Mouse (Mus musculus): ENCODE data around the gene Med4. TPM values are rescaled to one million over a fixed set of nuclear protein-coding genes. Genes with fewer than 3 reads are reported as not detected.

The Med4 gene
- polyA plus RNA-seq (2014; fragmentation: Nextera tagmentation; extraction: Ambion mirVana), result 93.5 and 96.3 TPM in 2 replicates

DNA sequence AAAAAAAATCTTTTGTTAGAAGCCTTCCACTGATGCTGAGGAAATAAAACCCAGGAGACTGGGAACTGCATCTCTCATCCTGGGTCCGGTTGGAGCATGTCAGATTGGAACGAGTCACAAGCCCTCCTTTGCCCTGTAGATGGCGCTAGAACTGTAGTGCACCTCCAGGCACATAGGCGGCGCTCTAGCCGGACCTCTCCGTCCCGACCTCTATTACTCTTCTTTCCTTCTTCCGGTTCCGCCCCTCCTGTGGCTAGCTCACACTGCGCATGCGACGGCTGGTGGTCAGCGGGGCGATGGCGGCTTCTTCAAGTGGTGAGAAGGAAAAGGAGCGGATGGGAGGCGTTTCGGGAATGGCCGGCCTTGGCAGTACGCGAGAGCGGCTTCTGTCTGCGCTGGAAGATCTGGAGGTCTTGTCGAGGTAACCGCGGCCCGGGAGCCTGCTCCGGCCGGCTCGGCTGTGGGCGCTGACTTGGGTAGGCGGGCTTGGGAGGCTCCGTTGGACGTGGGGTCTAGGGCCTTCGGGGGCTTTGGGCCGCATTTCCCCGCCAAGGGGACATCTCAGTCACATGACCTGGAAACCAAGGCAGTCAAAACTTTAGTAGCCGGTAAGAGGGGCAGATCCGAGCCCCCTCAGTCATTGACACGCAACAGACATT, at the start of gene Med4:
Med4 (plus strand) TSS at position 261 of the 659 bp plus-strand sequence.
- Histone ChIP-seq H3K27me3 (ENCODE audit: control insufficient read depth, insufficient read depth, low read length) (no peaks in the 10 kb centered on the region), H3K9ac (ENCODE audit: low read depth, low read length) (peak within 1 kb of the TSS; percentile 80), H3K4me2 (replicated peaks; ENCODE audit: low read depth, low read length) (peak within 1 kb of the TSS; percentile 54), H3K4me1 (replicated peaks; ENCODE audit: control insufficient read depth, insufficient read depth, low read length) (no peaks in the 10 kb centered on the region), H3K27ac (ENCODE audit: low read depth, low read length) (no peak within 1 kb of the TSS), H3K9me3 (ENCODE audit: control insufficient read depth, low read length) (no peaks in the 10 kb centered on the region), H3K36me3 (ENCODE audit: control insufficient read depth, insufficient read depth, low read length) (no peaks in the 10 kb centered on the region), H3K4me3 (ENCODE audit: low read depth, low read length) (peak within 1 kb of the TSS; percentile 86)
- WGBS, result under 1% methylated on average over 40 of the region's 41 CpGs
- DNase-seq (ENCODE audit: low spot score), result peak; percentile 99
- ATAC-seq (ENCODE audit: low FRiP score), result peak; percentile 96

DNA sequence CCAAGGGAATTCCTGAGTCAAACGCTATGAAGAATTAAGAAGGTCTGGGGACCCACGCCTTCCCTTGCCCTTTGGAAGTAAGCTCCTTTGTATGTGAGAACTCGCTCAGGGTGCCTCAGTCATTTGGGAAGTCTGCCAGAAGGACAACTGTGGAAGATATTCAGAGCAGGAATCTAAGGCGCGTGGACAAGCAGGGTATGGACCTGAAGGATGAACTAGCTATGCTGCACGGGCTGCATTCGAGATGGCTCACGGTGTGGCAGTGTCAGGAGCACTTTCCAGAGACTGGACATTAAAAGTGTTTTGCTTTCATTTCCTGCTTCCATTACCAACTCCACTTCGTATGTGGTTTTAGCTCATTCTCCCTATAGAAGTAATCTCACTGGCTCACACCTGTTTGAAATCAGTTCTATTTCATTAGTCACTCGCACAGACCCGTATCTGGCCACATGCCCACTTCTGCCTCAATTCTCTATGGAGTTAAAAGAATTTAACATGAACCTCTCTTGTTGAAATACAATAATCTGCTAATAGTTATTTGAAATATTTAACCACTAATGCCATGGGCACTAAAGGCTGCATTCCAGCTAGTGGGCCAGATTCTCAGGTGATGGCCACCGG, 49.2 kb upstream of the Med4 start:
- no peak overlapping the region for H3K4me2 ChIP-seq (replicated peaks; ENCODE audit: low read depth, low read length)

DNA sequence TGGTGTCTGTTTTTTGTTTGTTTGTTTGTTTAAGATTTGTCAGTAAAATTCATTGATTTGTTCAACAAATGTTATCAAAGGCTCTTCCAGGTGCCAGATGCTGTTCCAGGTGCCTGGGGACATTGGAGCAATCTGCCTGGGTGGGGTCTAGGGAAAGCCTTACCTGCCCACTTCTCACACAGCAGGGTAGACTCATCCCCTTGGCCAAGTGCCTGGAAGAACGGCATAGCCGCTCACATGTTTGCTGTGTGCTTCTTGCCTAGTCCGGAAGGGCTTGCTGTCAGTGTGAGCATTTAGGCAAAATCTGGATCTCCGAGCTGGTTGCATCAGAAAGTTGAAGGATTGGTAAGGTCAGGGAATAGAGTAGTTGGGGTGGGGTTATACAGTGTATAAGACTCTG, 47.6 kb upstream of the Med4 start:
- no peaks in the 10 kb centered on the region for H3K27me3 ChIP-seq (ENCODE audit: control insufficient read depth, insufficient read depth, low read length)
- H3K36me3 ChIP-seq (ENCODE audit: control insufficient read depth, insufficient read depth, low read length), result no peaks in the 10 kb centered on the region
- no peak overlapping the region for H3K4me2 ChIP-seq (replicated peaks; ENCODE audit: low read depth, low read length)
- WGBS, result 86% methylated on average over 4 of the region's 4 CpGs
- no peak for ATAC-seq (ENCODE audit: low FRiP score)
- no peak overlapping the region for H3K4me3 ChIP-seq (ENCODE audit: low read depth, low read length)
- H3K27ac ChIP-seq (ENCODE audit: low read depth, low read length), result no peak overlapping the region
- H3K9me3 ChIP-seq (ENCODE audit: control insufficient read depth, low read length), result no peaks in the 10 kb centered on the region
- no peaks in the 10 kb centered on the region for H3K4me1 ChIP-seq (replicated peaks; ENCODE audit: control insufficient read depth, insufficient read depth, low read length)
- no peak overlapping the region for H3K9ac ChIP-seq (ENCODE audit: low read depth, low read length)
- DNase-seq (ENCODE audit: low spot score), result no peak

More for the DNA sequence above, 49.2 kb upstream of the Med4 start:
- Histone ChIP-seq H3K27ac (ENCODE audit: low read depth, low read length) (no peak overlapping the region), H3K36me3 (ENCODE audit: control insufficient read depth, insufficient read depth, low read length) (no peaks in the 10 kb centered on the region), H3K27me3 (ENCODE audit: control insufficient read depth, insufficient read depth, low read length) (no peaks in the 10 kb centered on the region), H3K4me1 (replicated peaks; ENCODE audit: control insufficient read depth, insufficient read depth, low read length) (no peaks in the 10 kb centered on the region), H3K9me3 (ENCODE audit: control insufficient read depth, low read length) (no peaks in the 10 kb centered on the region), H3K4me3 (ENCODE audit: low read depth, low read length) (no peak overlapping the region), H3K9ac (ENCODE audit: low read depth, low read length) (no peak overlapping the region)
- WGBS, result 77% methylated on average over 12 of the region's 12 CpGs
- ATAC-seq (ENCODE audit: low FRiP score), result no peak
- DNase-seq (ENCODE audit: low spot score), result no peak

DNA sequence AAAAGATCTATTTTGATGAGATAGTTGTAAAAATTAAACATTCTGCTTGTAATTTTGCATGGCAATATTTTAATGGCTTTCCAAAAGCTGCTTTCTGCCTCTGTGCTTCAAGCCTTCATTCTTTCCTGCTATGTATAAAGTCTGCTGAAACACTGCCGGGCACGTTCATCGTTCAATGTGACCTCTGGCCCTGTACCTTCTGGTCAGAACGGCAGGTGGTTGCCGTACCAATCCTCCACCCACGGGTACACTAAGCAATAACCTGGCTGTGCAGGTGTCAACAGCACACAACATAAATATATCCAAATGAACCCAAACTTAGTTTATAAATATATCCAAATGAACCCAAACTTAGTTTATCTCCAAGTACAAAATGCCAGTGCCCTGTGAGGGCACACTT, 42.1 kb upstream of the Med4 start:
- no peaks in the 10 kb centered on the region for H3K36me3 ChIP-seq (ENCODE audit: control insufficient read depth, insufficient read depth, low read length)
- no peak overlapping the region for H3K9ac ChIP-seq (ENCODE audit: low read depth, low read length)
- no peaks in the 10 kb centered on the region for H3K9me3 ChIP-seq (ENCODE audit: control insufficient read depth, low read length)
- no peaks in the 10 kb centered on the region for H3K4me1 ChIP-seq (replicated peaks; ENCODE audit: control insufficient read depth, insufficient read depth, low read length)
- no peaks in the 10 kb centered on the region for H3K27me3 ChIP-seq (ENCODE audit: control insufficient read depth, insufficient read depth, low read length)
- H3K4me3 ChIP-seq (ENCODE audit: low read depth, low read length), result no peak overlapping the region
- ATAC-seq (ENCODE audit: low FRiP score) (no peak), DNase-seq (ENCODE audit: low spot score) (no peak)
- H3K4me2 ChIP-seq (replicated peaks; ENCODE audit: low read depth, low read length), result no peak overlapping the region
- 85% methylated on average over 6 of the region's 6 CpGs for WGBS
- no peak overlapping the region for H3K27ac ChIP-seq (ENCODE audit: low read depth, low read length)

DNA sequence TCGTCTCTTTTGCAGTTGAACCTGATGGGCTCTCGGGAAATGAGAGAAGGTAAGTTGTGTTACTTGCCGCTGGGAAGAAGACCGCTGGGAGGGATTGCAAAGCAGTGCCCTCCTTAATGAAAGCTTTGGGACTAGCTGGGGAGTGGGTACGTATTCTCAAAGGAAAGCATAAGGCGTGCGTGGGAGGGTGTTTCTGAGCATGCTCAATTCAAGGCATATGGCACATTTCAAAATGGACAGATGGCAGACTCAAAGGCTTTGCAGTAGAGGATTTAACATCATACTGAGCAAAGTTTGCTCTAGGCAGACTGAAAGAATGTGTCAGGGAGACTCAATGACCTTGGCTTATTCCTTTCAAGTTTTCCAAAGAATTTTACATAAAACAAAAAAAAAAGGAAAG, 40.3 kb upstream of the Med4 start:
- Histone ChIP-seq H3K9ac (ENCODE audit: low read depth, low read length) (no peak overlapping the region), H3K27me3 (ENCODE audit: control insufficient read depth, insufficient read depth, low read length) (no peaks in the 10 kb centered on the region), H3K27ac (ENCODE audit: low read depth, low read length) (no peak overlapping the region), H3K4me1 (replicated peaks; ENCODE audit: control insufficient read depth, insufficient read depth, low read length) (no peaks in the 10 kb centered on the region), H3K4me3 (ENCODE audit: low read depth, low read length) (no peak overlapping the region), H3K9me3 (ENCODE audit: control insufficient read depth, low read length) (no peaks in the 10 kb centered on the region), H3K4me2 (replicated peaks; ENCODE audit: low read depth, low read length) (no peak overlapping the region), H3K36me3 (ENCODE audit: control insufficient read depth, insufficient read depth, low read length) (no peaks in the 10 kb centered on the region)
- WGBS, result 81% methylated on average over 7 of the region's 7 CpGs
- DNase-seq (ENCODE audit: low spot score), result no peak
- no peak for ATAC-seq (ENCODE audit: low FRiP score)

GRCm38 (mm10) chr14:73470593-73470992, 39.2 kb upstream of the Med4 start:
- H3K27me3 ChIP-seq (ENCODE audit: control insufficient read depth, insufficient read depth, low read length), result no peaks in the 10 kb centered on the region
- H3K4me1 ChIP-seq (replicated peaks; ENCODE audit: control insufficient read depth, insufficient read depth, low read length), result no peaks in the 10 kb centered on the region
- no peaks in the 10 kb centered on the region for H3K36me3 ChIP-seq (ENCODE audit: control insufficient read depth, insufficient read depth, low read length)
- H3K4me3 ChIP-seq (ENCODE audit: low read depth, low read length), result no peak overlapping the region
- no peak overlapping the region for H3K9ac ChIP-seq (ENCODE audit: low read depth, low read length)
- no peak for DNase-seq (ENCODE audit: low spot score)
- no peak overlapping the region for H3K27ac ChIP-seq (ENCODE audit: low read depth, low read length)
- no peak overlapping the region for H3K4me2 ChIP-seq (replicated peaks; ENCODE audit: low read depth, low read length)
- no peak for ATAC-seq (ENCODE audit: low FRiP score)
- H3K9me3 ChIP-seq (ENCODE audit: control insufficient read depth, low read length), result no peaks in the 10 kb centered on the region
- 85% methylated on average over 8 of the region's 8 CpGs for WGBS

GRCm38 (mm10) chr14:73472205-73472604, 37.6 kb upstream of the Med4 start:
- no peaks in the 10 kb centered on the region for H3K9me3 ChIP-seq (ENCODE audit: control insufficient read depth, low read length)
- H3K27ac ChIP-seq (ENCODE audit: low read depth, low read length), result no peak overlapping the region
- ATAC-seq (ENCODE audit: low FRiP score) (no peak), DNase-seq (ENCODE audit: low spot score) (no peak)
- no peaks in the 10 kb centered on the region for H3K4me1 ChIP-seq (replicated peaks; ENCODE audit: control insufficient read depth, insufficient read depth, low read length)
- H3K9ac ChIP-seq (ENCODE audit: low read depth, low read length), result no peak overlapping the region
- no peak overlapping the region for H3K4me2 ChIP-seq (replicated peaks; ENCODE audit: low read depth, low read length)
- H3K27me3 ChIP-seq (ENCODE audit: control insufficient read depth, insufficient read depth, low read length), result no peaks in the 10 kb centered on the region
- WGBS, result 79% methylated on average over 7 of the region's 7 CpGs
- no peak overlapping the region for H3K4me3 ChIP-seq (ENCODE audit: low read depth, low read length)
- no peaks in the 10 kb centered on the region for H3K36me3 ChIP-seq (ENCODE audit: control insufficient read depth, insufficient read depth, low read length)

DNA sequence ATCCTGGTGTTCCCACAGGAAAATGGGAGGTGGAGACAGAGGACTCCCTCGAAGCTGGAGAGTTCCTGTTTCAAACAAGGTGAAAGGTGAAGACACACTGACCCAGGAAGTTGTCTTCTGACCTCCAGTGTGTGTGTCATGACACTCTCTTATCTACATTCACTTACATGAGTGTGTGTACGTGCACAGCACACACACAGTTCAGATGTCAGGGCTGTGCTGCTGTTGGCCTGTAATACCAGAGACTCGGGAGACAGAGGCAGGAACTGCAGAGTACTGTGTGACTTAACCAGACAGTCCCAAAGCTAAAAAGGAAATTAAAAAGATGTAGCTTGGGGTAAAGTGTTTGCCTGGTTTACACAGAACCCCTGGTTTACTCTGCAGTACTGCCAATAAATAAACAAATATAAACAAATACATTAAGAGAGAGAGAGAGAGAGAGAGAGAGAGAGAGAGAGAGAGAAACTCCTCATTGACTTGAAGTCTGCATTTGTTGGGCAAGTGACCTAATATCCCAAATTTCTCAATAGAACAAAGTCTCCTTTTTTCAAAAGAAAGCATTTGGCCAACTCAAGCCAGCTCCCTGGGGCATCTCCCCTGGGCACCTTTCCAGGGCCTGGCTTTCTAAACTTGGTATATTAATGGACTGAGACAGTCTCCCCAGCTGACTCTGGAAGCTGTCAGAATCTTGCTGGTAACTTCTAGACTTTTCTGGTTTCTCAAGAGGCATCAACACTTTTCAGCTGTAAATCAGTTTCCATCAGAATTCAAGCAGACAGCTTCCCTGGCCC, 36.0 kb upstream of the Med4 start:
- ATAC-seq (ENCODE audit: low FRiP score), result no peak

More for the DNA sequence above, 36.0 kb upstream of the Med4 start:
- 55% methylated on average over 3 of the region's 3 CpGs for WGBS
- Histone ChIP-seq H3K27ac (ENCODE audit: low read depth, low read length) (no peak overlapping the region), H3K4me2 (replicated peaks; ENCODE audit: low read depth, low read length) (no peak overlapping the region), H3K4me1 (replicated peaks; ENCODE audit: control insufficient read depth, insufficient read depth, low read length) (no peaks in the 10 kb centered on the region), H3K4me3 (ENCODE audit: low read depth, low read length) (no peak overlapping the region), H3K9me3 (ENCODE audit: control insufficient read depth, low read length) (no peaks in the 10 kb centered on the region), H3K27me3 (ENCODE audit: control insufficient read depth, insufficient read depth, low read length) (no peaks in the 10 kb centered on the region), H3K36me3 (ENCODE audit: control insufficient read depth, insufficient read depth, low read length) (no peaks in the 10 kb centered on the region), H3K9ac (ENCODE audit: low read depth, low read length) (no peak overlapping the region)
- DNase-seq (ENCODE audit: low spot score), result no peak
